Mouse (Mus musculus): ENCODE results near the gene Kcnt2. TPM values are rescaled to one million over a fixed set of nuclear protein-coding genes. Genes with fewer than 3 reads are reported as not detected.

Kcnt2 gene
- polyA plus RNA-seq, 1 experiment = 2.3 TPM

DNA sequence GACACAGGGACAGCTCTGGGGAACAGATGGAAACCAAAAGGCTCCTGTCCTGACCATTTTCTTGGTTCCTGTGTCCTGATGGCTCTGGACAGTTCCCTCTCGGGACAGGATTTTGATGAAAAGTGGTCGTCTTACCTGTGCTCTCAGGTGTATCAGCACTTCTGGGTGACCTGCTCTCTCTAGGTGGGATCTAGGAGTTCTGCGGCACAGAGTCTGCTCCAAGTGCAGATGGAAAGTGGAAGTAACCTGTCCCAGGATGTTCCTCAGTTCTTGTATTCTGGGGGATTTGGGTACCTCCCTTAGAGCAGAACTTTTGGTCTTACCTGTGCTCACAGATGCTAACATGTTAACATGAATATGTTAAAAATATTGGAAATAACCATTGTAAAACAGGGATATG lies 80.8 kb downstream of the Kcnt2 start:
- H3K9me3 ChIP-seq (replicated peaks; ENCODE audit: control insufficient read depth, insufficient read depth, low read length, poor library complexity, severe bottlenecking) = no peaks in the 10 kb centered on the region

DNA sequence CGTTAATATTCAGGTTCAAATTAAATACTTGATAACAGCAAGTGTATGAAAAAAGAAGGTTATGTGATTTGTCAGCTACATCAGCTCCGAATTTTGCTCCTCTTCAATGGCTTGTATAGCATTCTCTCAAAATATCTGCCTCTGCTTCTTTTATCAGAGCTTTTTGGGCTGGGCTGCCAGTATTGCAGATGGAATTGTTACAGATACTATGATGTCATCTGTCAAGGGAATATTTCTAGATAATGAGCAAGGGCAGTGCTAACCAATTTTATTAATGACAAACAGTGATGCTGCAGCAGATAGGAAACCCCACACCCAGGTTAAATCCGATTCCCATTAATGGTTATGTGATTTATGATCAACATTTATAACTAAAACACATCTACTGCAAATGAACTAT lies 87.7 kb downstream of the Kcnt2 start:
- no peak overlapping the region for H3K9ac ChIP-seq (ENCODE audit: low read depth, poor library complexity, severe bottlenecking)
- no peaks in the 10 kb centered on the region for H3K4me1 ChIP-seq (ENCODE audit: control insufficient read depth, insufficient read depth, low read length)
- no peak overlapping the region for H3K4me3 ChIP-seq (ENCODE audit: low read depth, low read length)
- H3K9me3 ChIP-seq (replicated peaks; ENCODE audit: control insufficient read depth, insufficient read depth, low read length, poor library complexity, severe bottlenecking) = no peaks in the 10 kb centered on the region
- no peaks in the 10 kb centered on the region for H3K27me3 ChIP-seq (ENCODE audit: control insufficient read depth, insufficient read depth, low read length, poor library complexity, severe bottlenecking)
- no peak overlapping the region for H3K27ac ChIP-seq (ENCODE audit: insufficient read depth, low read length)
- TF ChIP-seq EP300 (IDR thresholded peaks at IDR 0.05; ENCODE audit: insufficient read depth, low read depth, low read length) = no peak
- no peak for TF ChIP-seq POLR2A (IDR thresholded peaks at IDR 0.05; ENCODE audit: insufficient read depth, low read length)
- TF ChIP-seq CTCF (IDR thresholded peaks at IDR 0.05; ENCODE audit: low read depth, low read length) = no peak
- no peaks in the 10 kb centered on the region for H3K36me3 ChIP-seq (ENCODE audit: control insufficient read depth, insufficient read depth, low read length, poor library complexity, severe bottlenecking)

More for the DNA sequence above, 80.8 kb downstream of the Kcnt2 start:
- Histone ChIP-seq H3K36me3 (ENCODE audit: control insufficient read depth, insufficient read depth, low read length, poor library complexity, severe bottlenecking) (no peaks in the 10 kb centered on the region), H3K4me3 (ENCODE audit: low read depth, low read length) (no peak overlapping the region), H3K27ac (ENCODE audit: insufficient read depth, low read length) (no peak overlapping the region), H3K27me3 (ENCODE audit: control insufficient read depth, insufficient read depth, low read length, poor library complexity, severe bottlenecking) (no peaks in the 10 kb centered on the region), H3K9ac (ENCODE audit: low read depth, poor library complexity, severe bottlenecking) (no peak overlapping the region), H3K4me1 (ENCODE audit: control insufficient read depth, insufficient read depth, low read length) (no peaks in the 10 kb centered on the region)
- TF ChIP-seq EP300 (IDR thresholded peaks at IDR 0.05; ENCODE audit: insufficient read depth, low read depth, low read length) (no peak), POLR2A (IDR thresholded peaks at IDR 0.05; ENCODE audit: insufficient read depth, low read length) (no peak), CTCF (IDR thresholded peaks at IDR 0.05; ENCODE audit: low read depth, low read length) (no peak)

DNA sequence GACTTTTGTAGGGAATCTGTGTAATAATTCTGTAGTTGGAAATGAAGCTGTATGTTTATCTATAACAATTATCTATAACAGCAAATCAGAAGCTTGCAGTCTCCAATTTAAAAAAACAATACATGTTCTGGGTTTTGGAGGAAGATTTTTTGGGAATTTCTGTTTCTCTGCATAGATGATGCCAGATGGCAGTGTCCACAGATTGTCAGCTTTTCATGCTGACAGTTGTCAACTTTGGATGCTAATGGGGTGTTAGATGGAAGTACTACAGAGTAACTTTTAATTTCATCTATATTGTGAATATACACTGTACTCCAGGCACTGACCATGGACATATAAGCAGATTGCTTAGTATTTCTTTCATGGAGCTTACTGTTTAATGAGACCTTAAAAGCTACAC lies 92.5 kb downstream of the Kcnt2 start:
- H3K36me3 ChIP-seq (ENCODE audit: control insufficient read depth, insufficient read depth, low read length, poor library complexity, severe bottlenecking) = no peaks in the 10 kb centered on the region
- no peaks in the 10 kb centered on the region for H3K4me1 ChIP-seq (ENCODE audit: control insufficient read depth, insufficient read depth, low read length)
- H3K9ac ChIP-seq (ENCODE audit: low read depth, poor library complexity, severe bottlenecking) = no peak overlapping the region
- H3K4me3 ChIP-seq (ENCODE audit: low read depth, low read length) = no peak overlapping the region
- H3K27ac ChIP-seq (ENCODE audit: insufficient read depth, low read length) = no peak overlapping the region
- no peaks in the 10 kb centered on the region for H3K27me3 ChIP-seq (ENCODE audit: control insufficient read depth, insufficient read depth, low read length, poor library complexity, severe bottlenecking)
- no peaks in the 10 kb centered on the region for H3K9me3 ChIP-seq (replicated peaks; ENCODE audit: control insufficient read depth, insufficient read depth, low read length, poor library complexity, severe bottlenecking)
- TF ChIP-seq POLR2A (IDR thresholded peaks at IDR 0.05; ENCODE audit: insufficient read depth, low read length) (no peak), EP300 (IDR thresholded peaks at IDR 0.05; ENCODE audit: insufficient read depth, low read depth, low read length) (no peak), CTCF (IDR thresholded peaks at IDR 0.05; ENCODE audit: low read depth, low read length) (no peak)

DNA sequence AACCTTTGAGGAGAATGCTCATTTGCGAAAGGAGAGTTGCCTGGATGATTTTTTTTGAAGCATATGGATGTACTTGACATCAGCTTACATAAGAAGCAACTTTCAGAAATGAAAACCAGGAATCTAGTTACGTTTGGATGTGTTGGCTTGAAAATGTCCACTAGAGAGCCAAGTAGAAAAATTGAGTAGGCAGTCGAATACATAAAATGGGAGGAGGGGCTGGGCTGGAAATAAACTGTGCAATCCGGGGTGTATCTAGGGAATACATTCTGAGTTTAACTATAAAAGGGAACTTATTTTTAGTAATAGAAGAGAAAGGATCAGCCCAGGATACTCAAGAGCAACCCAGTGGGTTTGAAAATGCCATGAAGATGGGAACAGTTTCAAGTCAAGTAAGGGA lies 93.4 kb downstream of the Kcnt2 start:
- H3K9ac ChIP-seq (ENCODE audit: low read depth, poor library complexity, severe bottlenecking) = no peak overlapping the region
- TF ChIP-seq CTCF (IDR thresholded peaks at IDR 0.05; ENCODE audit: low read depth, low read length) (no peak), POLR2A (IDR thresholded peaks at IDR 0.05; ENCODE audit: insufficient read depth, low read length) (no peak), EP300 (IDR thresholded peaks at IDR 0.05; ENCODE audit: insufficient read depth, low read depth, low read length) (no peak)

DNA sequence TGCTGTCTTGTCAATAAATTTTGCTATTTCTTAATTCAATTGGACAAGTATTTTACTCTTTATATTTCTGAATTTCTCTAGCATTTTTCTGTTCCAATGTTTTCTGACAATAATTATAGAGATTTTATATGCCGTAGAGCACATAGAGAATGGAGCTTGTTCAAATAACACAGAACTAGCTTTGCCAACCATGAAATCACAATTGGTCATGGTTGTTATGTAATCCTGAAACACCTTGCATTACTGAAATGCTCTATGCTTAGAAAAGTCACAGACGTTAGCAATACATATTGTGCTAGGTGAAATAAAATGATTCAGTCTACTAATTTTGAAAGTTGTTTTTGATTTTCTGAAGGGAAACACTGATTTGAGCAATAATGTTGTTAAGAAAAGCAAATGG lies 118.8 kb downstream of the Kcnt2 start:
- TF ChIP-seq CTCF (IDR thresholded peaks at IDR 0.05; ENCODE audit: low read depth, low read length) (no peak), EP300 (IDR thresholded peaks at IDR 0.05; ENCODE audit: insufficient read depth, low read depth, low read length) (no peak), POLR2A (IDR thresholded peaks at IDR 0.05; ENCODE audit: insufficient read depth, low read length) (no peak)
- no peak overlapping the region for H3K9ac ChIP-seq (ENCODE audit: low read depth, poor library complexity, severe bottlenecking)
- H3K4me3 ChIP-seq (ENCODE audit: low read depth, low read length) = no peak overlapping the region
- no peaks in the 10 kb centered on the region for H3K27me3 ChIP-seq (ENCODE audit: control insufficient read depth, insufficient read depth, low read length, poor library complexity, severe bottlenecking)
- H3K9me3 ChIP-seq (replicated peaks; ENCODE audit: control insufficient read depth, insufficient read depth, low read length, poor library complexity, severe bottlenecking) = no peaks in the 10 kb centered on the region
- H3K36me3 ChIP-seq (ENCODE audit: control insufficient read depth, insufficient read depth, low read length, poor library complexity, severe bottlenecking) = no peaks in the 10 kb centered on the region
- no peaks in the 10 kb centered on the region for H3K4me1 ChIP-seq (ENCODE audit: control insufficient read depth, insufficient read depth, low read length)
- no peak overlapping the region for H3K27ac ChIP-seq (ENCODE audit: insufficient read depth, low read length)

More for the DNA sequence above, 93.4 kb downstream of the Kcnt2 start:
- Histone ChIP-seq H3K4me3 (ENCODE audit: low read depth, low read length) (no peak overlapping the region), H3K27ac (ENCODE audit: insufficient read depth, low read length) (no peak overlapping the region), H3K36me3 (ENCODE audit: control insufficient read depth, insufficient read depth, low read length, poor library complexity, severe bottlenecking) (no peaks in the 10 kb centered on the region), H3K4me1 (ENCODE audit: control insufficient read depth, insufficient read depth, low read length) (no peaks in the 10 kb centered on the region), H3K27me3 (ENCODE audit: control insufficient read depth, insufficient read depth, low read length, poor library complexity, severe bottlenecking) (no peaks in the 10 kb centered on the region), H3K9me3 (replicated peaks; ENCODE audit: control insufficient read depth, insufficient read depth, low read length, poor library complexity, severe bottlenecking) (no peaks in the 10 kb centered on the region)

GRCm38 (mm10) chr1:140373532-140373931 lies 127.6 kb downstream of the Kcnt2 start:
- no peak overlapping the region for H3K4me3 ChIP-seq (ENCODE audit: low read depth, low read length)
- H3K4me1 ChIP-seq (ENCODE audit: control insufficient read depth, insufficient read depth, low read length) = no peaks in the 10 kb centered on the region

More at GRCm38 (mm10) chr1:140373532-140373931, 127.6 kb downstream of the Kcnt2 start:
- H3K9ac ChIP-seq (ENCODE audit: low read depth, poor library complexity, severe bottlenecking) = no peak overlapping the region
- H3K36me3 ChIP-seq (ENCODE audit: control insufficient read depth, insufficient read depth, low read length, poor library complexity, severe bottlenecking) = no peaks in the 10 kb centered on the region
- H3K27ac ChIP-seq (ENCODE audit: insufficient read depth, low read length) = no peak overlapping the region
- no peak for TF ChIP-seq EP300 (IDR thresholded peaks at IDR 0.05; ENCODE audit: insufficient read depth, low read depth, low read length)
- TF ChIP-seq CTCF (IDR thresholded peaks at IDR 0.05; ENCODE audit: low read depth, low read length) = no peak
- no peak for TF ChIP-seq POLR2A (IDR thresholded peaks at IDR 0.05; ENCODE audit: insufficient read depth, low read length)
- H3K27me3 ChIP-seq (ENCODE audit: control insufficient read depth, insufficient read depth, low read length, poor library complexity, severe bottlenecking) = no peaks in the 10 kb centered on the region
- no peaks in the 10 kb centered on the region for H3K9me3 ChIP-seq (replicated peaks; ENCODE audit: control insufficient read depth, insufficient read depth, low read length, poor library complexity, severe bottlenecking)
